Mouse (Mus musculus) lung, adult 18-20 months (tissue): ENCODE results near the gene Tmem59l.
A peak's percentile ranks its signal among the peaks of the same experiment; 100 is the strongest.

Experiments
- DNase-seq, 2 experiments: peaks; one replicate each; pipeline ENCODE4 v3.0.0; 2022; ENCODE audit warnings: mixed read lengths in 2 of 2

Gene Tmem59l

GRCm38 (mm10) chr8:70458462-70458861, 28.7 kb downstream of the Tmem59l start:
- DNase-seq = no peak

GRCm38 (mm10) chr8:70457882-70458281, 29.3 kb downstream of the Tmem59l start:
- DNase-seq = no peak

GRCm38 (mm10) chr8:70456996-70457395, 30.2 kb downstream of the Tmem59l start:
- DNase-seq = no peak

- DNase-seq = no peak
These were observed 33.3 kb downstream of the Tmem59l start for GRCm38 (mm10) chr8:70453852-70454251.

- DNase-seq = no peak
These were observed 34.8 kb downstream of the Tmem59l start for GRCm38 (mm10) chr8:70452196-70452966.

- no peak for DNase-seq
These were observed 39.3 kb downstream of the Tmem59l start for GRCm38 (mm10) chr8:70447639-70448420.

GRCm38 (mm10) chr8:70445988-70446387, 41.2 kb downstream of the Tmem59l start:
- DNase-seq = no peak

GRCm38 (mm10) chr8:70443326-70443725, 43.8 kb downstream of the Tmem59l start:
- DNase-seq = no peak

- no peak for DNase-seq
These were observed 45.6 kb downstream of the Tmem59l start for GRCm38 (mm10) chr8:70441565-70441964.

- no peak for DNase-seq
These were observed 46.9 kb downstream of the Tmem59l start for GRCm38 (mm10) chr8:70440246-70440645.

GRCm38 (mm10) chr8:70439848-70440179, 47.3 kb downstream of the Tmem59l start:
- no peak for DNase-seq

- DNase-seq = peak; percentile 96 to 97
These were observed 47.9 kb downstream of the Tmem59l start, which contains the start of gene Crtc1 for GRCm38 (mm10) chr8:70439055-70439847. Crtc1 (minus strand) TSS chr8:70439579.

GRCm38 (mm10) chr8:70438423-70438822, 48.7 kb downstream of the Tmem59l start:
- DNase-seq = no peak

- DNase-seq = no peak
These were observed 52.0 kb downstream of the Tmem59l start for GRCm38 (mm10) chr8:70435156-70435555.
